Mouse (Mus musculus): ENCODE measurements around the gene Wdr86. TPM values are rescaled to one million over a fixed set of nuclear protein-coding genes. Genes with fewer than 3 reads are reported as not detected.

Gene Wdr86
- polyA plus RNA-seq, 1 experiment from 2014 or later: 22.5 TPM

GRCm38 (mm10) chr5:24729797-24730487 is 585 bp downstream of the Wdr86 start:
- Histone ChIP-seq H3K36me3 (replicated peaks) (peaks cover 8% of the 10 kb centered on the region), H3K27me3 (ENCODE audit: poor library complexity, severe bottlenecking) (peaks cover 43% of the 10 kb centered on the region), H3K27ac (peak overlapping the region; percentile 89), H3K9me3 (no peaks in the 10 kb centered on the region), H3K4me1 (peaks cover 61% of the 10 kb centered on the region), H3K4me3 (peak overlapping the region; percentile 66)
- peak; percentile 41 for DNase-seq (ENCODE audit: extremely low spot score, low spot score)
- WGBS: 1% methylated on average over 49 of the region's 49 CpGs

GRCm38 (mm10) chr5:24726901-24727836 is 3.4 kb downstream of the Wdr86 start:
- Histone ChIP-seq H3K27ac (no peak overlapping the region), H3K27me3 (ENCODE audit: poor library complexity, severe bottlenecking) (peaks cover 40% of the 10 kb centered on the region), H3K4me1 (peaks cover 51% of the 10 kb centered on the region), H3K4me3 (no peak overlapping the region), H3K36me3 (replicated peaks) (peaks cover 14% of the 10 kb centered on the region), H3K9me3 (no peaks in the 10 kb centered on the region)
- DNase-seq (ENCODE audit: extremely low spot score, low spot score): no peak
- 79% methylated on average over 12 of the region's 12 CpGs for WGBS

- WGBS: 79% methylated on average over 6 of the region's 6 CpGs
- 0 out of 2 replicates have a peak overlapping the region, but pooled peaks have one; percentile 3 for H3K27ac ChIP-seq
- no peak for DNase-seq (ENCODE audit: extremely low spot score, low spot score)
- no peaks in the 10 kb centered on the region for H3K9me3 ChIP-seq
- H3K4me1 ChIP-seq: peaks cover 38% of the 10 kb centered on the region
- H3K4me3 ChIP-seq: no peak overlapping the region
- H3K27me3 ChIP-seq (ENCODE audit: poor library complexity, severe bottlenecking): peaks cover 27% of the 10 kb centered on the region
- H3K36me3 ChIP-seq (replicated peaks): peaks cover 25% of the 10 kb centered on the region
Observed at GRCm38 (mm10) chr5:24725897-24726296, 4.6 kb downstream of the Wdr86 start.

GRCm38 (mm10) chr5:24724805-24725204 is 5.7 kb downstream of the Wdr86 start:
- WGBS: 74% methylated on average over 5 of the region's 5 CpGs
- Histone ChIP-seq H3K36me3 (replicated peaks) (peaks cover 31% of the 10 kb centered on the region), H3K4me1 (peaks cover 27% of the 10 kb centered on the region), H3K9me3 (no peaks in the 10 kb centered on the region), H3K4me3 (no peak overlapping the region), H3K27ac (peak overlapping the region; percentile 42), H3K27me3 (ENCODE audit: poor library complexity, severe bottlenecking) (peaks cover 16% of the 10 kb centered on the region)
- DNase-seq (ENCODE audit: extremely low spot score, low spot score): no peak

GRCm38 (mm10) chr5:24724270-24724634 is 6.3 kb downstream of the Wdr86 start:
- H3K36me3 ChIP-seq (replicated peaks): peaks cover 36% of the 10 kb centered on the region
- H3K27ac ChIP-seq: peak overlapping the region; percentile 42

GRCm38 (mm10) chr5:24723527-24724269 is 6.8 kb downstream of the Wdr86 start:
- 74% methylated on average over 11 of the region's 11 CpGs for WGBS
- peak overlapping the region; percentile 42; the same call in 1 of the 2 replicates for H3K27ac ChIP-seq
- no peak for DNase-seq (ENCODE audit: extremely low spot score, low spot score)

More at GRCm38 (mm10) chr5:24724270-24724634, 6.3 kb downstream of the Wdr86 start:
- no peak overlapping the region for H3K4me3 ChIP-seq
- 88% methylated on average over 5 of the region's 5 CpGs for WGBS
- peaks cover 22% of the 10 kb centered on the region for H3K4me1 ChIP-seq
- DNase-seq (ENCODE audit: extremely low spot score, low spot score): no peak
- H3K27me3 ChIP-seq (ENCODE audit: poor library complexity, severe bottlenecking): peaks cover 11% of the 10 kb centered on the region
- no peaks in the 10 kb centered on the region for H3K9me3 ChIP-seq

GRCm38 (mm10) chr5:24719852-24720251 is 10.7 kb downstream of the Wdr86 start:
- Histone ChIP-seq H3K27ac (no peak overlapping the region), H3K4me1 (peaks cover 10% of the 10 kb centered on the region), H3K9me3 (no peaks in the 10 kb centered on the region), H3K27me3 (ENCODE audit: poor library complexity, severe bottlenecking) (no peaks in the 10 kb centered on the region), H3K4me3 (no peak overlapping the region), H3K36me3 (replicated peaks) (peaks cover 69% of the 10 kb centered on the region)
- no peak for DNase-seq (ENCODE audit: extremely low spot score, low spot score)
- 83% methylated on average over 3 of the region's 3 CpGs for WGBS

More at GRCm38 (mm10) chr5:24723527-24724269, 6.8 kb downstream of the Wdr86 start:
- Histone ChIP-seq H3K4me1 (peaks cover 20% of the 10 kb centered on the region), H3K9me3 (no peaks in the 10 kb centered on the region), H3K27me3 (ENCODE audit: poor library complexity, severe bottlenecking) (peaks cover 7% of the 10 kb centered on the region), H3K36me3 (replicated peaks) (peaks cover 41% of the 10 kb centered on the region), H3K4me3 (no peak overlapping the region)

GRCm38 (mm10) chr5:24718076-24718475 is 12.5 kb downstream of the Wdr86 start:
- no peak for DNase-seq (ENCODE audit: extremely low spot score, low spot score)
- WGBS: 95% methylated on average over 6 of the region's 6 CpGs
- H3K9me3 ChIP-seq: no peaks in the 10 kb centered on the region
- no peaks in the 10 kb centered on the region for H3K27me3 ChIP-seq (ENCODE audit: poor library complexity, severe bottlenecking)
- peaks cover 86% of the 10 kb centered on the region for H3K36me3 ChIP-seq (replicated peaks)
- H3K4me3 ChIP-seq: no peak overlapping the region
- no peaks in the 10 kb centered on the region for H3K4me1 ChIP-seq
- no peak overlapping the region for H3K27ac ChIP-seq

- H3K4me3 ChIP-seq: no peak overlapping the region
- peaks cover 13% of the 10 kb centered on the region for H3K9me3 ChIP-seq
- no peak for DNase-seq (ENCODE audit: extremely low spot score, low spot score)
- no peak overlapping the region for H3K27ac ChIP-seq
- peaks cover 96% of the 10 kb centered on the region for H3K36me3 ChIP-seq (replicated peaks)
- WGBS: 92% methylated on average over 6 of the region's 6 CpGs
- no peaks in the 10 kb centered on the region for H3K4me1 ChIP-seq
- no peaks in the 10 kb centered on the region for H3K27me3 ChIP-seq (ENCODE audit: poor library complexity, severe bottlenecking)
Observed at GRCm38 (mm10) chr5:24713987-24714386, 16.5 kb downstream of the Wdr86 start.

- Histone ChIP-seq H3K9me3 (peaks cover 13% of the 10 kb centered on the region), H3K27ac (no peak overlapping the region), H3K4me3 (no peak overlapping the region), H3K36me3 (replicated peaks) (peaks cover 96% of the 10 kb centered on the region), H3K4me1 (no peaks in the 10 kb centered on the region), H3K27me3 (ENCODE audit: poor library complexity, severe bottlenecking) (no peaks in the 10 kb centered on the region)
- WGBS: 94% methylated on average over 2 of the region's 2 CpGs
- DNase-seq (ENCODE audit: extremely low spot score, low spot score): no peak
Observed at GRCm38 (mm10) chr5:24713199-24713598, 17.3 kb downstream of the Wdr86 start.

- DNase-seq (ENCODE audit: extremely low spot score, low spot score): no peak
- Histone ChIP-seq H3K27me3 (ENCODE audit: poor library complexity, severe bottlenecking) (no peaks in the 10 kb centered on the region), H3K9me3 (peaks cover 13% of the 10 kb centered on the region), H3K36me3 (replicated peaks) (peaks cover 96% of the 10 kb centered on the region), H3K4me3 (no peak overlapping the region), H3K4me1 (no peaks in the 10 kb centered on the region), H3K27ac (no peak overlapping the region)
- WGBS: 95% methylated on average over 6 of the region's 6 CpGs
Observed at GRCm38 (mm10) chr5:24711615-24712014, 18.9 kb downstream of the Wdr86 start.

GRCm38 (mm10) chr5:24709962-24710361 is 20.6 kb downstream of the Wdr86 start:
- Histone ChIP-seq H3K36me3 (replicated peaks) (peaks cover 98% of the 10 kb centered on the region), H3K27ac (no peak overlapping the region), H3K4me3 (no peak overlapping the region), H3K9me3 (peaks cover 13% of the 10 kb centered on the region), H3K27me3 (ENCODE audit: poor library complexity, severe bottlenecking) (no peaks in the 10 kb centered on the region), H3K4me1 (no peaks in the 10 kb centered on the region)
- no peak for DNase-seq (ENCODE audit: extremely low spot score, low spot score)
- WGBS: 79% methylated on average over 2 of the region's 2 CpGs
